Mouse (Mus musculus) stomach, postnatal 0 days (tissue): ENCODE measurements around the gene Slc16a13.

Source experiments
- CTCF ChIP-seq: IDR thresholded peaks from 2 replicates; pipeline ENCODE4 v1.5.1; 2016; ENCODE audit warnings: antibody characterized with exemption, low read depth, mild to moderate bottlenecking, moderate library complexity
- EP300 ChIP-seq: optimal IDR thresholded peaks from 2 replicates; pipeline ENCODE3; 2016; ENCODE audit warnings: antibody characterized with exemption

- TF ChIP-seq CTCF (no peak), EP300 (no peak)
Measured at GRCm38 (mm10) chr11:70236717-70237116, 15.9 kb upstream of the Slc16a13 start.
